Mouse (Mus musculus): Measurements from ENCODE around the gene Dhx58. TPM values are rescaled to one million over a fixed set of nuclear protein-coding genes. Genes with fewer than 3 reads are reported as not detected.

Gene Dhx58
- polyA plus RNA-seq, 1 experiment from 2014 or later, result 2.5 TPM

- Histone ChIP-seq H3K4me2 (ENCODE audit: low read length) (no peak overlapping the region), H3K27me3 (replicated peaks; ENCODE audit: control insufficient read depth, insufficient read depth, low read length) (no peaks in the 10 kb centered on the region), H3K4me3 (ENCODE audit: low read length) (no peak overlapping the region), H3K36me3 (ENCODE audit: control insufficient read depth, insufficient read depth, low read length) (no peaks in the 10 kb centered on the region), H3K9me3 (ENCODE audit: control insufficient read depth, low read length) (no peaks in the 10 kb centered on the region), H3K27ac (ENCODE audit: low read depth, low read length) (no peak overlapping the region), H3K4me1 (ENCODE audit: control insufficient read depth, insufficient read depth, low read depth, low read length) (no peaks in the 10 kb centered on the region; the same call in 1 of the 2 replicates), H3K9ac (ENCODE audit: low read depth, low read length) (no peak overlapping the region)
- WGBS, result 78% methylated on average over 6 of the region's 6 CpGs
- ATAC-seq, result no peak
Observed at GRCm38 (mm10) chr11:100728601-100729000, 24.5 kb upstream of the Dhx58 start.

- H3K9ac ChIP-seq (ENCODE audit: low read depth, low read length), result no peak overlapping the region
- H3K27me3 ChIP-seq (replicated peaks; ENCODE audit: control insufficient read depth, insufficient read depth, low read length), result no peaks in the 10 kb centered on the region
- over 99% methylated on average over 3 of the region's 3 CpGs for WGBS
- no peak overlapping the region for H3K27ac ChIP-seq (ENCODE audit: low read depth, low read length)
- no peak overlapping the region for H3K4me2 ChIP-seq (ENCODE audit: low read length)
- no peak for ATAC-seq
- H3K4me3 ChIP-seq (ENCODE audit: low read length), result no peak overlapping the region
- H3K36me3 ChIP-seq (ENCODE audit: control insufficient read depth, insufficient read depth, low read length), result no peaks in the 10 kb centered on the region
- no peaks in the 10 kb centered on the region for H3K9me3 ChIP-seq (ENCODE audit: control insufficient read depth, low read length)
- no peaks in the 10 kb centered on the region; the same call in 1 of the 2 replicates for H3K4me1 ChIP-seq (ENCODE audit: control insufficient read depth, insufficient read depth, low read depth, low read length)
Observed at GRCm38 (mm10) chr11:100727201-100727600, 23.1 kb upstream of the Dhx58 start.

GRCm38 (mm10) chr11:100724919-100725512, 20.9 kb upstream of the Dhx58 start:
- H3K9me3 ChIP-seq (ENCODE audit: control insufficient read depth, low read length), result no peaks in the 10 kb centered on the region
- H3K4me1 ChIP-seq (ENCODE audit: control insufficient read depth, insufficient read depth, low read depth, low read length), result peaks cover 11% of the 10 kb centered on the region
- H3K36me3 ChIP-seq (ENCODE audit: control insufficient read depth, insufficient read depth, low read length), result no peaks in the 10 kb centered on the region
- WGBS, result 61% methylated on average over 5 of the region's 5 CpGs
- ATAC-seq, result no peak
- H3K27ac ChIP-seq (ENCODE audit: low read depth, low read length), result peak overlapping the region; percentile 13; the same call in 1 of the 2 replicates
- no peak overlapping the region for H3K4me3 ChIP-seq (ENCODE audit: low read length)
- H3K27me3 ChIP-seq (replicated peaks; ENCODE audit: control insufficient read depth, insufficient read depth, low read length), result no peaks in the 10 kb centered on the region
- no peak overlapping the region for H3K9ac ChIP-seq (ENCODE audit: low read depth, low read length)
- H3K4me2 ChIP-seq (ENCODE audit: low read length), result no peak overlapping the region

DNA sequence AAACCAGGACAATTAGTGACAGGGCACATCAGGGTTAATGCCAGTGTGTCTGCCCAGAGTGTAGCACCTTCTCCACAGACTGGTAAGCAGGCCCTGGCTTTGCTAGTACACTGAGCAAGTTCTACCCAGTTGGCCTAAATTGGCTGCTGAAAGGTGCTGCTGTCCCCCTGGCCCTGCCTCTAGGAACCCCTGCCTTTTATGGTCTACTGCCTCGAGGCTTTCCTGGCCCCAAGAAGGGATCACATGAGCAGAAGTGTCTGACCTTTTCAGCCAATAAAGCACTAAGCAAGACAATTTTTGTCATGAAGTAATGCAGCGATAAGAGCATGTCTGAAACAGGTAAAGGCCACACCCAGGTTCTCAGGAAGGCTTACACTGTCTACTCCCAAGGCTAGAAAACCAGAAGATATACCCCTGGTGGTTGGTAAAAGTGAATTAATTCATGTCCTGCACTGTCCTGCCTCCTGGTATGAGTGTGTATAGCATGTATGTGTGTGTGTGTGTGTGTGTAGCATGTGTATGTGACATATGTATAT, 18.5 kb upstream of the Dhx58 start:
- H3K27ac ChIP-seq (ENCODE audit: low read depth, low read length), result peak overlapping the region; percentile 56
- no peak overlapping the region for H3K4me2 ChIP-seq (ENCODE audit: low read length)
- 69% methylated on average over 2 of the region's 2 CpGs for WGBS
- H3K27me3 ChIP-seq (replicated peaks; ENCODE audit: control insufficient read depth, insufficient read depth, low read length), result no peaks in the 10 kb centered on the region
- H3K9me3 ChIP-seq (ENCODE audit: control insufficient read depth, low read length), result no peaks in the 10 kb centered on the region
- no peak for ATAC-seq
- H3K9ac ChIP-seq (ENCODE audit: low read depth, low read length), result no peak overlapping the region
- H3K36me3 ChIP-seq (ENCODE audit: control insufficient read depth, insufficient read depth, low read length), result peaks cover 13% of the 10 kb centered on the region
- no peak overlapping the region for H3K4me3 ChIP-seq (ENCODE audit: low read length)
- H3K4me1 ChIP-seq (ENCODE audit: control insufficient read depth, insufficient read depth, low read depth, low read length), result peaks cover 11% of the 10 kb centered on the region

- ATAC-seq, result no peak
Observed at GRCm38 (mm10) chr11:100721776-100722492, 17.9 kb upstream of the Dhx58 start.

DNA sequence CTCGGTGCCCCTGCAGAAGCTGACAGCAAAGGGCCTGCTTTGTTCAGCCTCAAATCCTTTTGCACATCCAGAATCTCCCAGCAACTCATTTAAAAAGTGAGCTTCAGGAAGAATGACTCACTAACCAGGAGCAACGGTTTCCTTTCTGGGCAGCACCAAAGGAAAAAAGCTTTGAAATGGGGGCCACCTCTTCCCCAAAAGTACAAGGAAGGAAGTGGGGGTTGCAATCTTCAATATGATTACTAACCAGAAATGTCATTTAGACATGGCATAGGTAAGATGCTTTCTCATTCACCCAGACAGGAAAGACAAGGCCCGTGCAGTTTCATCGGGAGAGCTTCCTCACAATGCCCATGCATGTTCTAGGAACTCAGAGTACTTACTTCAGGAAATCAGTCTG, 17.2 kb upstream of the Dhx58 start:
- no peak for ATAC-seq
- no peaks in the 10 kb centered on the region for H3K27me3 ChIP-seq (replicated peaks; ENCODE audit: control insufficient read depth, insufficient read depth, low read length)
- WGBS, result 61% methylated on average over 4 of the region's 4 CpGs
- H3K9me3 ChIP-seq (ENCODE audit: control insufficient read depth, low read length), result no peaks in the 10 kb centered on the region
- H3K27ac ChIP-seq (ENCODE audit: low read depth, low read length), result peak overlapping the region; percentile 56
- peaks cover 25% of the 10 kb centered on the region for H3K36me3 ChIP-seq (ENCODE audit: control insufficient read depth, insufficient read depth, low read length)
- H3K4me3 ChIP-seq (ENCODE audit: low read length), result no peak overlapping the region
- H3K4me2 ChIP-seq (ENCODE audit: low read length), result no peak overlapping the region
- no peak overlapping the region for H3K9ac ChIP-seq (ENCODE audit: low read depth, low read length)
- peaks cover 11% of the 10 kb centered on the region for H3K4me1 ChIP-seq (ENCODE audit: control insufficient read depth, insufficient read depth, low read depth, low read length)

More at GRCm38 (mm10) chr11:100721776-100722492, 17.9 kb upstream of the Dhx58 start:
- 57% methylated on average over 8 of the region's 8 CpGs for WGBS
- Histone ChIP-seq H3K4me2 (ENCODE audit: low read length) (no peak overlapping the region), H3K27ac (ENCODE audit: low read depth, low read length) (peak overlapping the region; percentile 56), H3K4me3 (ENCODE audit: low read length) (no peak overlapping the region), H3K9me3 (ENCODE audit: control insufficient read depth, low read length) (no peaks in the 10 kb centered on the region), H3K9ac (ENCODE audit: low read depth, low read length) (no peak overlapping the region), H3K36me3 (ENCODE audit: control insufficient read depth, insufficient read depth, low read length) (peaks cover 18% of the 10 kb centered on the region), H3K27me3 (replicated peaks; ENCODE audit: control insufficient read depth, insufficient read depth, low read length) (no peaks in the 10 kb centered on the region), H3K4me1 (ENCODE audit: control insufficient read depth, insufficient read depth, low read depth, low read length) (peaks cover 11% of the 10 kb centered on the region)

- Histone ChIP-seq H3K36me3 (ENCODE audit: control insufficient read depth, insufficient read depth, low read length) (peaks cover 31% of the 10 kb centered on the region), H3K9ac (ENCODE audit: low read depth, low read length) (peak overlapping the region; percentile 32), H3K4me3 (ENCODE audit: low read length) (no peak overlapping the region), H3K27ac (ENCODE audit: low read depth, low read length) (peak overlapping the region; percentile 56), H3K4me1 (ENCODE audit: control insufficient read depth, insufficient read depth, low read depth, low read length) (peaks cover 11% of the 10 kb centered on the region), H3K27me3 (replicated peaks; ENCODE audit: control insufficient read depth, insufficient read depth, low read length) (no peaks in the 10 kb centered on the region), H3K9me3 (ENCODE audit: control insufficient read depth, low read length) (no peaks in the 10 kb centered on the region), H3K4me2 (ENCODE audit: low read length) (no peak overlapping the region)
- ATAC-seq, result no peak
- 67% methylated on average over 5 of the region's 5 CpGs for WGBS
Observed at GRCm38 (mm10) chr11:100720345-100720744, 16.3 kb upstream of the Dhx58 start.

DNA sequence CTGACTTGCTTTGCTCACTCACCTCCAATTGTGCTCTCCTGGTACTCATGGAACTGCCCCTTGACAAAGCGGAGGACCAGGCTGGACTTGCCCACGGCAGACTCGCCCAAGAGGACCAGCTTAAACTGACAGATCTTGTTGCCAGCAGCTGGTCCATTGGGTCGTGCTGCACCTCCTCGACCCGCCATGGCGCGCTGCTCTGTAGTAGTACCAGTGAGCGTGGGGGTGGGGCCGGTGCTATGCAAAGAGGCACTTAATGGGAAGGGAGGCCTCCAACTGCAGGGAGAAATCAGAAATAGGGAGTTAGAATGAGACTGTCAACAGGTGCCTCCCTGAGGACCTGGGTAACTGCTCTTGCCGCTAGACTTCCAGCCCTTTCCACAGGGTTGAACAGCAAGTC, 15.8 kb upstream of the Dhx58 start:
- Histone ChIP-seq H3K9me3 (ENCODE audit: control insufficient read depth, low read length) (no peaks in the 10 kb centered on the region), H3K4me3 (ENCODE audit: low read length) (no peak overlapping the region), H3K4me1 (ENCODE audit: control insufficient read depth, insufficient read depth, low read depth, low read length) (peaks cover 11% of the 10 kb centered on the region), H3K36me3 (ENCODE audit: control insufficient read depth, insufficient read depth, low read length) (peaks cover 31% of the 10 kb centered on the region), H3K27ac (ENCODE audit: low read depth, low read length) (no peak overlapping the region), H3K4me2 (ENCODE audit: low read length) (no peak overlapping the region), H3K9ac (ENCODE audit: low read depth, low read length) (no peak overlapping the region), H3K27me3 (replicated peaks; ENCODE audit: control insufficient read depth, insufficient read depth, low read length) (no peaks in the 10 kb centered on the region)
- ATAC-seq, result no peak
- 83% methylated on average over 11 of the region's 11 CpGs for WGBS

DNA sequence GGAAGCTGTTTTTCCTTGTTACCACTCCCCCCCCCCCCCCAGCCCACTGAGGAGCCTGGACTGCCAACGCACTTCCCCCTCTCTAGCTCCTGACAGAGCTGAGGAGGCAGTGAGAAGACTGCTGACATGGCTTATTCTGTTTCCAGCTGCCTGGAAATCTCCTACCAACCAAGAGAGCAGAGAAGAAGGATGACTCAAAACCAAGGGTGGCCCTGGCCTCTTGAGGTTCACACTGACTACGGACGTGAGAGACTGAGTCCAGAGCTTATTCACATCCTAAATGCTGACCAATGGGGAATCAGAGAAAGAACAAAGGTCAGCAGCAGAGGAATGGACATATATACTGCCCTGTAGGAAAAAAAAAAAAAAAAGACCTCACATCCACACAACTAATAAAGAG, 15.2 kb upstream of the Dhx58 start:
- Histone ChIP-seq H3K4me3 (ENCODE audit: low read length) (no peak overlapping the region), H3K27ac (ENCODE audit: low read depth, low read length) (no peak overlapping the region), H3K36me3 (ENCODE audit: control insufficient read depth, insufficient read depth, low read length) (peaks cover 31% of the 10 kb centered on the region), H3K27me3 (replicated peaks; ENCODE audit: control insufficient read depth, insufficient read depth, low read length) (no peaks in the 10 kb centered on the region), H3K9ac (ENCODE audit: low read depth, low read length) (no peak overlapping the region), H3K4me2 (ENCODE audit: low read length) (no peak overlapping the region), H3K9me3 (ENCODE audit: control insufficient read depth, low read length) (no peaks in the 10 kb centered on the region), H3K4me1 (ENCODE audit: control insufficient read depth, insufficient read depth, low read depth, low read length) (peaks cover 11% of the 10 kb centered on the region)
- 53% methylated on average over 3 of the region's 3 CpGs for WGBS
- no peak for ATAC-seq

All from hindbrain, embryonic 16.5 days (tissue).